Mouse (Mus musculus) liver, embryonic 16.5 days (tissue): ENCODE measurements around the gene Wars. TPM values are rescaled to one million over a fixed set of nuclear protein-coding genes. Genes with fewer than 3 reads are reported as not detected.

Source experiments
- ATAC-seq: fragments of 200-750 bp; cut with Nextera tagmentation; 2 replicates; pipeline ENCODE4 v1.8.0; 2017; ENCODE audit warnings: low read depth, mild to moderate bottlenecking, moderate number of reproducible peaks, moderate library complexity
- H3K27ac ChIP-seq: fragments of 300-500 bp; sonication (generic); 2 replicates; pipeline ENCODE4 v1.5.1; 2014; ENCODE audit warnings: mild to moderate bottlenecking, low read length
- H3K27me3 ChIP-seq: fragments of 300-500 bp; sonication (generic); 2 replicates; pipeline ENCODE4 v1.6.1; 2014; ENCODE audit warnings: low read depth, low read length, mixed read lengths; ENCODE audit not compliant: control insufficient read depth, insufficient read depth
- H3K36me3 ChIP-seq: fragments of 300-500 bp; sonication (generic); 2 replicates; pipeline ENCODE4 v1.6.1; 2014; ENCODE audit warnings: mild to moderate bottlenecking; ENCODE audit not compliant: control insufficient read depth, insufficient read depth
- H3K4me1 ChIP-seq: fragments of 300-500 bp; sonication (generic); 2 replicates; pipeline ENCODE4 v1.6.1; 2014; ENCODE audit warnings: low read depth, low read length, mixed read lengths; ENCODE audit not compliant: control insufficient read depth
- H3K4me2 ChIP-seq: fragments of 300-500 bp; sonication (generic); 2 replicates; pipeline ENCODE4 v1.6.1; 2014; ENCODE audit warnings: low read depth, low read length, mixed read lengths
- H3K4me3 ChIP-seq: fragments of 300-500 bp; sonication (generic); 2 replicates; pipeline ENCODE4 v1.5.1; 2014; ENCODE audit warnings: low read depth, mild to moderate bottlenecking, low read length
- H3K9ac ChIP-seq: fragments of 300-500 bp; sonication (generic); 2 replicates; pipeline ENCODE4 v1.6.1; 2014; ENCODE audit warnings: low read depth, low read length
- H3K9me3 ChIP-seq: fragments of 300-500 bp; sonication (generic); replicated peaks from 2 replicates; pipeline ENCODE4 v1.6.1; 2016; ENCODE audit warnings: low read length; ENCODE audit not compliant: control insufficient read depth
- WGBS: fragments of 180-500 bp; shearing (Covaris S2); extraction: QIAGEN DNeasy Blood & Tissue Kit; methylation state at CpG from one replicate; pipeline ENCODE4 v1.1.7; 2014; ENCODE audit not compliant: insufficient replicate concordance; 5-methylcytosine and 5-hydroxymethylcytosine counted together
- microRNA counts: library from miRNA; unstranded; fragments of <30 nt; microRNA quantifications from one replicate; lab custom pipeline; 2016
- microRNA-seq: library from miRNA; unstranded; fragments of <30 nt; microRNA quantifications from one replicate; pipeline ENCODE4, GENCODE M21; 2016
- polyA plus RNA-seq: library from polyadenylated mRNA; unstranded; fragments of >200 nt; fragmentation: Nextera tagmentation; extraction: Ambion mirVana; gene quantifications from 2 replicates; pipeline ENCODE4 v1.2.1, GENCODE M21; 2015

Wars gene
- polyA plus RNA-seq, 1 experiment from 2014 or later = 25.7 TPM

GRCm38 (mm10) chr12:108820461-108820860 is 73.5 kb downstream of the Wars start:
- Histone ChIP-seq H3K9me3 (no peaks in the 10 kb centered on the region), H3K27ac (no peak overlapping the region), H3K36me3 (peaks cover 7% of the 10 kb centered on the region), H3K4me2 (no peak overlapping the region), H3K4me1 (no peaks in the 10 kb centered on the region), H3K4me3 (no peak overlapping the region), H3K9ac (no peak overlapping the region), H3K27me3 (no peaks in the 10 kb centered on the region)
- ATAC-seq = no peak
- WGBS = 78% methylated on average over 4 of the region's 4 CpGs

GRCm38 (mm10) chr12:108816569-108816968 is 77.4 kb downstream of the Wars start:
- 80% methylated on average over 11 of the region's 11 CpGs for WGBS

GRCm38 (mm10) chr12:108814470-108814869 is 79.5 kb downstream of the Wars start:
- peaks cover 11% of the 10 kb centered on the region for H3K4me1 ChIP-seq
- no peaks in the 10 kb centered on the region for H3K9me3 ChIP-seq
- H3K27me3 ChIP-seq = no peaks in the 10 kb centered on the region
- no peak overlapping the region for H3K27ac ChIP-seq
- peaks cover 14% of the 10 kb centered on the region for H3K36me3 ChIP-seq
- no peak overlapping the region for H3K4me2 ChIP-seq
- H3K4me3 ChIP-seq = no peak overlapping the region
- 87% methylated on average over 6 of the region's 6 CpGs for WGBS
- no peak for ATAC-seq
- no peak overlapping the region for H3K9ac ChIP-seq

More at GRCm38 (mm10) chr12:108816569-108816968, 77.4 kb downstream of the Wars start:
- H3K27me3 ChIP-seq = no peaks in the 10 kb centered on the region
- H3K27ac ChIP-seq = no peak overlapping the region
- H3K4me1 ChIP-seq = no peaks in the 10 kb centered on the region
- peaks cover 14% of the 10 kb centered on the region for H3K36me3 ChIP-seq
- no peak for ATAC-seq
- no peaks in the 10 kb centered on the region for H3K9me3 ChIP-seq
- H3K9ac ChIP-seq = no peak overlapping the region
- H3K4me3 ChIP-seq = no peak overlapping the region
- no peak overlapping the region for H3K4me2 ChIP-seq

- Histone ChIP-seq H3K4me3 (no peak overlapping the region), H3K27ac (no peak overlapping the region), H3K9me3 (no peaks in the 10 kb centered on the region), H3K4me2 (no peak overlapping the region), H3K9ac (no peak overlapping the region), H3K4me1 (peaks cover 18% of the 10 kb centered on the region), H3K27me3 (no peaks in the 10 kb centered on the region), H3K36me3 (peaks cover 12% of the 10 kb centered on the region)
- no peak for ATAC-seq
- 83% methylated on average over 6 of the region's 6 CpGs for WGBS
Measured at GRCm38 (mm10) chr12:108812463-108812862, 81.5 kb downstream of the Wars start.

- Histone ChIP-seq H3K4me1 (peaks cover 18% of the 10 kb centered on the region), H3K27me3 (no peaks in the 10 kb centered on the region), H3K27ac (no peak overlapping the region), H3K4me3 (no peak overlapping the region), H3K9me3 (no peaks in the 10 kb centered on the region), H3K4me2 (no peak overlapping the region), H3K36me3 (peaks cover 12% of the 10 kb centered on the region), H3K9ac (no peak overlapping the region)
- ATAC-seq = peak; percentile 41; the same call in 1 of the 2 replicates
- WGBS = 26% methylated on average over 2 of the region's 2 CpGs
Measured at GRCm38 (mm10) chr12:108811133-108811532, 82.8 kb downstream of the Wars start.

GRCm38 (mm10) chr12:108810309-108810708 is 83.7 kb downstream of the Wars start:
- Histone ChIP-seq H3K9me3 (no peaks in the 10 kb centered on the region), H3K27me3 (no peaks in the 10 kb centered on the region), H3K4me2 (no peak overlapping the region), H3K4me1 (peaks cover 20% of the 10 kb centered on the region), H3K36me3 (peaks cover 10% of the 10 kb centered on the region), H3K27ac (no peak overlapping the region), H3K4me3 (no peak overlapping the region), H3K9ac (no peak overlapping the region)
- WGBS = 49% methylated on average over 7 of the region's 7 CpGs
- ATAC-seq = no peak; the same call in 1 of the 2 replicates

MicroRNAs encoded within 50 kb of the gene (microRNA counts, 519-probe panel; counts per million panel counts)
- microRNA mmu-miR-345-3p (lab: Ali Mortazavi, UCI) (60.7 counts per million), microRNA mmu-miR-345-5p (lab: Ali Mortazavi, UCI) (2,031 counts per million, percentile 27 among the panel's probes with 10 or more counts)

Small RNA genes within 50 kb of the gene (microRNA-seq; reads per million reads assigned to microRNA genes)
- 76.8 reads per million, percentile 51 among the genes with 10 or more reads in this experiment for gene Mir345

Other genes with a start within 250 kb of the Wars start
- 1.2 TPM in 1 of 2 replicates, not detected in the other for gene Degs2, start 191.9 kb downstream of the Wars start, polyA plus RNA-seq
- gene Yy1, start 101.2 kb downstream of the Wars start, polyA plus RNA-seq = 6.6 and 8.2 TPM in 2 replicates
- gene Slc25a29, start 58.3 kb downstream of the Wars start, polyA plus RNA-seq = 1.7 TPM in 2 replicates
- gene Slc25a47, start 58.1 kb downstream of the Wars start, polyA plus RNA-seq = 25.4 and 32.5 TPM in 2 replicates
- 1.3 and 3.1 TPM in 2 replicates for gene Wdr25, start 543 bp downstream of the Wars start, polyA plus RNA-seq
- gene Begain, start 174.0 kb upstream of the Wars start, polyA plus RNA-seq = 0.50 and 0.66 TPM in 2 replicates